Mouse (Mus musculus): Measurements from ENCODE around the gene Calm3.

Gene Calm3

DNA sequence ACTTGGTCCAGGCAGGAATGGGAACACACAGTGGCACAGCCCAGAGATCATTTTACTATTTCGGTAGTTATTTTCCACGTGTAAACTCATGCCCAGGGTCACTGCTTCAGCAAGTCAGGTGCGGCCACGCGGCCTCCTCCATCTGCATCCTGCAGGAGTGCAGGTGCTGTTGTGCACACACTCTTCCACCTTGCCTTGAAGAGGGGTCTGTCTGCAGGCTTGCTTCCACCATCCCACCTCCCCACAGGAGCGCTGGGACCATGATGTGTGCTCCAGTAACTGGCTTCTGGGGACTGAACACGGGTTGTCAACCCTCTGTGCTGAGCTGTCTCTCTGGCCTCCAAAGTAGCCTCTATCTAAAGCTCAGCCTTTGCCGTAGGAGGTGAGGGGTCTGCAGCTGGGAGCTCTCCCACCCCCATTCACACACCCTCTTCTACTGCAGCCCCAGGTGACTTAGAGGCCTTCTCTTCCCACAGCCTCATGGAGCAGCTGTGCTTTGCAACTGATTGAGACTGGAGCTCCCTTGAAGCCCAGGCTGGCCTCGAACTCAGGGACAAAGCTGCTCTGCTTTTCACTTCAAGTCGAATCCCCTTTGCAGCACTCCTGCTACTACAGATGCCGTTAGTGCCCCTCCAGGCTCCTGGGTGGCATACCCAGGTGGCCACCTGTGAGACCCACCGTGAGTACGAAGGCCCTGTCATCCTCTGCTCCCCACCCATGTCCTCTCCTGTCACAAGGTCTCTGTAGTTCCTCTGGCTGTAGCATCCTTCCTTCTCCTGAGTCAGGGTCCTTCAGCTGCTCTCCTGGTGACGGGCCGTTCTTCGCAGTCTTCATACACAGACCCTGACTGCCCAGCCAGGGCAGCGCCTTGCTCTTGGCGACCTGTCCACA lies 9.2 kb downstream of the Calm3 start:
- no peak for DNase-seq

DNA sequence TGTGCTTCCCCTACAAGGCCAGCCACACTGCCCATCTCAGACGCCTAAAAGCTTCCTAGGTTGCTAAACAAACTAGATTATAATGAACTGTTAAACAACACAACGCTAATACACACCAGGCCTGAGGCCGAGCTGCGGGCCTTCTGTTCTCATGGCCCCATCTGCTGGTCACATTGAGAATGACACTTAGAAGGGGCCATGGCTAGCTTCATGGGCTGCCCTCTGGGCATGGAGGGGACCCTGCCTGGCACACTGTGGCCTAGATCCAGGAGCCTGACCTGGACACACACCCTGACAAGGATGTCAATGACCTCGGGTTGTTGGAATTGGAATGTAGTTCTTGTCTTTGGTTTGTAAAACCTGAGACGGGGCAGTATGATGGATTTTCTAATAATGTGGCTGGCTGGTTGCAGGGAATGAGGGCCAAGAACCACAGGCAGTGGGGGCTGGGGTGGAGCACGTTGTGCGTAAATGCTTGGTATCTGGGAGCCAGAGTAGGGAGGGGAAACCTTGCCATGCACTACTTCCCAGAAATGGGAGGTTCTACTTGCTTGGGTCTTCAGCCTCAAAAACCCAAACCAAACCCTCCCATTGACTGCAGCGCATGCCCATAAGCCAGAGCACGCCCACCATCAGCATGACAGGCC lies 10.0 kb downstream of the Calm3 start:
- peak; percentile 77 to 84 for DNase-seq

DNA sequence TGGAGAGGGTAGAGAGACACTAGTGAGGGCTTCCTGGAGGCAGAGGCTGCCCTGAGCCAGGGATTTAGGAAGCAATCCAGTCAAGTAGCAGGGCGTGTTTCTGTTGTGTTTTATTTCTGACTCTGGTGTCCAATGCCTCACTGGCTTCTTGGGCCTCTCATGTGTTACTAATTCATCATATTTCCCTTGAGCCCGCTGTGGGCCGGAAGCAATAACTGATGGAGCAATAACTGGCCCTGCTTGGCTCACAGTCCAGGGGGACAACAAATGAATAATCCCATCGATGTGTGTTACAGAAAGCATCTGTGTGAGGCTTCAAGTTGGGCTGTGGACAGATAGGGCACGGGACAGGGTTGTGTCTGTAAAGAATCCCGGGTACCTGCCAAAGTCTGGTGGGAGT lies 11.6 kb downstream of the Calm3 start:
- peak in 1 of 2 experiments; percentile 39 for DNase-seq

DNA sequence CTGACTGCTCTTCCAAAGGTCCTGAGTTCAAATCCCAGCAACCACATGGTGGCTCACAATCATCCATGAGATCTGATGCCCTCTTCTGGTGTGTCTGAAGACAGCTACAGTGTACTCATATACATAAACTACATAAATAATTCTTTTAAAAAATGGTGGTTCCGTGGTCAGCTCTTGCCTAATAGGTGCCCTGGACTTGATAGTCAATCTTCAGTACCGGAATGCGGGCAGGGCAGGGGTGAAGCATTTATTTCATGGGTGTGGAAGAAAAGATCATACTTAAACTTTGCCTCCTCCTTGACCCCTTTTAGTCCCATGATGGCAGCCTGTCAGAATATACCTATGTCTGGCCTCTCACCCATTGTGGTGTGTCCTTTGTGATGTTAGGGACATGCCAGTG lies 12.0 kb downstream of the Calm3 start:
- no peak for DNase-seq

GRCm38 (mm10) chr7:16909909-16910308 lies 14.0 kb downstream of the Calm3 start:
- no peak for DNase-seq

DNA sequence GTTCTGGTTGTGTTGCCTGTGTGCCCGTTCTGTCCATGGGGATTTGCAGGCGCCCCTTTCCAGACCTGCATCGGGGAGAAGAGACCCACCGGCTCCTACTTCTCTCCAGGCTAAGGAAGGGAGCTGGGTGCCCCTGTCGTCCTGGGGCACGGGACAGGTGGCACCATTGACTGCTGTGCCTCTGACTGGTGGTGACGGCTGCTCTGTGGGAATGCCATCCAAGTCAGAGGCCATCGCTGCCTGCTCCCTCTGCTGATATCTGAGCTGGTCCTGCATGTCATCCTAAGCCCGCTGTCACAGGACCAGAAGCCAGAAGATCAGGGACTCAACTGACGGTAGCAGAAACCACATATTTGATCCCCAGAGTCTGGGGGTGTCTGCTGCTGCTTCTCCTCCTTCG lies 15.1 kb downstream of the Calm3 start:
- DNase-seq, result no peak

DNA sequence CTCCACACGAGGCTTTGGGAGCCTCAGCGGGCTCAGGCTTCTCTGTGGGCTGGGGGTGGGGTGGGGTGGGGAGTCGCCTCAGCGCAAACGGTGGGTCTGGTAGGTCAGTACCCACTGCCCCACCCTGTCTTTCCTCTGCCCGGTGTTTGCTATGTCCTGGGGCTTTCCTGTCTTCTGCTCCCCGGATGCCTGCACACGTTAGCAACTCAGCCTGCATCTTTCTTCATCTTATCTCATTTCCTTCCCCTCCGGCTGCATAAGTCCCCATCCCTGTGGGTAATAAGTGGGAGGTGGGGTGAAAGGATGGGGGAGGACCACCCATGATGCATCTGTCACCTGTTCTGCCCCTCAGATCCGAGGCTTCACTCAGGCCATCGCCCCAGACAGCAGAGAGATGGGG lies 15.5 kb downstream of the Calm3 start:
- DNase-seq, result no peak

DNA sequence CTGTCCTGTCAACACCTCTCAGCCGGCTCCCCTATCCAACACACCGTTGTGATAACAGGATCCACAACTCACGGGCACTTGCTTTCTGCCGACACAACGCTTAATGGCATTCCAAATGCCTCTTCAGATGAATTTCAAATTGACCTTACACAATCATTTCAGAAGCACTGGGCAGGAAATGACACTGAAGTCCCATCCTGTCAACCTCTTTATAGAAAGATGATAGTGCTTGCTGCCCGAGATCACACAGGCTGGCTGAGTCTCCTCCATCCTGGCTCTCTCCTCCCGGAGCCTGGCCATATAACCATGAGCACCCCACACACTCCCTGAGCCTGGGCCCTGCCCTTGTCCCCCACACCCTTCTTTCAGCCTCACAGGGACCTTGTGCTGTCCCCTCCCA lies 16.1 kb downstream of the Calm3 start:
- no peak for DNase-seq

DNA sequence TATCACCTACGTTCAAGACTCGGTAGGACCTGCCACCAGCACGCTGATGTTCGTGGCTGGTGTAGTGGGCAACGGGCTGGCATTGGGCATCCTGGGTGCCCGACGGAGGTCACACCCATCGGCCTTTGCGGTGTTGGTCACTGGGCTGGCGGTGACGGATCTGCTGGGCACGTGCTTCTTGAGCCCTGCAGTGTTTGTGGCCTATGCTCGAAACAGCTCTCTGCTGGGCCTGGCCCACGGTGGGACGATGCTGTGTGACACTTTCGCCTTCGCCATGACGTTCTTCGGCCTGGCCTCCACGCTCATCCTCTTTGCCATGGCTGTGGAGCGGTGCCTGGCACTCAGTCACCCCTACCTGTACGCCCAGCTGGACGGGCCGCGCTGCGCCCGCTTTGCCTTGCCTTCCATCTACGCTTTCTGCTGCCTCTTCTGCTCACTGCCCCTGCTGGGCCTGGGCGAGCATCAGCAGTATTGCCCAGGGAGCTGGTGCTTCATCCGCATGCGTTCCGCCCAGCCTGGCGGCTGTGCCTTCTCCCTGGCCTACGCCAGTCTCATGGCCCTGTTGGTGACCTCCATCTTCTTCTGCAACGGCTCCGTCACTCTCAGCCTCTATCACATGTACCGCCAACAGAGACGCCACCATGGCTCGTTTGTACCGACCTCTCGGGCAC lies 16.9 kb downstream of the Calm3 start:
- DNase-seq, result no peak

DNA sequence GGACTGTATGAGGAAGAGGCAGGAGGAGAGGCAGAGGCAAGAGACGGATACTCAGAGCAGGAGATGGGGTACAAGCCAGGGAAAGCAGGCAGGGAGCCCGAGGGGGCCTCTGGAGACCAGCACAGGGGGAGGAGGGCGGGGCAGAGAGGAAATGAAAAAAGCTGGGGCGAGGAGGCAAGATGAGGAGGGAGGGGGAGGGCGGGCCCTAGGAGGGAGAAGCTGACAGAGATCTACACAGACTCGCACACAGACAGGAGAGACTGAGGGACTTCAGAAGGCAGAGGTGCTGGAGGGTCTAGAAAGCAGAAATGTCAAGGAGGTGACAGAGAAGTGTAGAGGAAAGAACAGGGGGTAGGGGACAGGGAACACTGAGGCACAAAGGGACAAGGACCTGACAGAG lies 17.6 kb downstream of the Calm3 start, which contains the start of gene Ptgir:
Gene Ptgir (plus strand): TSS at position 210 of the 400 bp plus-strand sequence.
- peak; percentile 52 to 66 for DNase-seq

- DNase-seq, result peak; percentile 44 to 62
Measured at GRCm38 (mm10) chr7:16905491-16906021, 18.4 kb downstream of the Calm3 start.

DNA sequence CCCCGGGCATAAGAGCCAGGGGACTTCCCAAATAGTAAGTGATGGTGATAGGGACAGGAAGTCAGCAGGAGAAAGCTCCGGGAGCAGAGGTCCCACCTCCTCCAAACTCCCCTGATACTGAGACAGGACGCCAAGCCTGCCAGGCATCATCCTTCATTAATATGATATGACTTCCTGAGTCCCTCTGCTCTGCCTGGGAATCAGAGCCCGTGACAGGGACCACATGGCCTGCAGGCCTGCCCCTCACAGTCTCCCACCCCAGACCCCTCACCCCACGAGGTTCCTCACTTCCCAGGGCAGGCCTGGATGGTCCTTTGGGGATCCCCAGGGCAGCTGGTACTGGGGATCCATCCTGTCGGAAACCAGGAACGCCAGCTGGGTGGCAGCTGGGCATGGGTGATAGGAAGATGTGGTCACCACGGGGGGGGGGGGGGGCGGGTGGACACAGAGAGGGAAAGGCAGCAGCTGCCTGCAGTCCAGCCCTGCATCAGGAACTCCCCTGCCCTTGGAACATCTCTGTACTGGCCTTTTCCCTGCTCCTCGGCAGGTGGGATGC lies 19.7 kb downstream of the Calm3 start:
- DNase-seq, result peak in 1 of 2 experiments; percentile 39

DNA sequence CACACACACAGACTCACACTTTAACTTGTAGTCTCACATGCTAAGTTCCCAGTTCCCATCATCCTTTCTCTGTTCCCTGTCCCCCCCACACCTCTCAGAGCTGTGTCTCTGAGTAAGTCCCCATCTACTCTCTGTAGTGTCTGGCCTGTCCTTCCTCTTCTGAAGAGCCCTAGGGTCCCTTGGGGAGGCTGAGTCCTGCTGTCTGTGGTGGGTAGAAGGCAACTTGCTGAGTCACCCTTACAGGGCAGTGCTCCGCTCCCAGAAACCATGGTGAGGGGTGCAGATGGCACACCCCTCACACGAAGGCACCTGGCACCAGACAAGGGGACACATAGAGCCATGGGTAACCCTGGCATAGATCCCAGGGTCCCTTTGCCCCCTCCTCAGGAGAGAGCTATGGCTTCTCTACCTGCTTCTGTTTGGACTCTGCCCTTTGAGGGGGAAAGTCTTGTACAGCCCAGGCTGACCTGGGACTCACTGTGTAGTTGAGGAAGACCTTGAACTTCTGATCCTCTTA lies 20.4 kb downstream of the Calm3 start:
- no peak for DNase-seq

DNA sequence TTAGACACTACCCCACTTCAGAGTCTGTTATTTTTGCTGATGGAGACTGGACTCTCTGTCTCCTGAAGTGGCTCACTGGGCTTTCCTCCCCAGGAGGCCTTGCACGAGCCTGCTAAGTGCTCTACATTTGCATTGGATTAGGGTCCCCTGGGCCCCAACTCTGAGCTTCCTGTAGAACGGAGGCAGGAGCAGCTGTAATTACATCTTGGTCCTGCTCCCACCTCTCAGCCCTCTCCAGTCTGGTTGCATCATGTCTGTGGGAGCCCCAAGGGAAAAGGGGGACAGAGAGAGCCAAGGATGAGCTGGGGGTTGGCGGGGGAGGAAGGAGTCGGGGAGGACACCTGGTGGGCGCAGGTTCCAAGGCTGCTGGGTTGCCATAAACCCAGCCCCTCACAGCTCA lies 23.4 kb downstream of the Calm3 start:
- peak in 1 of 2 experiments; percentile 28 for DNase-seq

DNA sequence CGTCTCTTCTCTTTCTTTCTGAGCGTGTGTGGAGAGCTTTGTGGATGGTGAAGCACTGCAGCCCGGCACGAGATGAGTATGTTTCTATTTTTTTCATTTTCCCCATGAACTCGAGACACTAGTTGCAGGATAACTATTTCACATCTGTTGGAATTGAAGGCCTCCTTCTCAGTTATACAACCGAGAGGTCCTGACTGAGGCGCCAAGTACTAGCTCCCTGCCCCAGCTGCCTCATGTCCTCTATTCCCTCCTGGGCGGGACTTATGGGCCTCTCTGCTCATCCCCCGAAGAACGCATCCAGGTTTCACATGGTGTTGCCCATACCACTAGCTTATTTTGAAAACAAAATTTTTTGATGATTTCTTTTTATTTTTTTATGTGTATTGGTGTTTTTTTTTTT lies 28.4 kb downstream of the Calm3 start:
- DNase-seq, result peak in 1 of 2 experiments; percentile 21

DNA sequence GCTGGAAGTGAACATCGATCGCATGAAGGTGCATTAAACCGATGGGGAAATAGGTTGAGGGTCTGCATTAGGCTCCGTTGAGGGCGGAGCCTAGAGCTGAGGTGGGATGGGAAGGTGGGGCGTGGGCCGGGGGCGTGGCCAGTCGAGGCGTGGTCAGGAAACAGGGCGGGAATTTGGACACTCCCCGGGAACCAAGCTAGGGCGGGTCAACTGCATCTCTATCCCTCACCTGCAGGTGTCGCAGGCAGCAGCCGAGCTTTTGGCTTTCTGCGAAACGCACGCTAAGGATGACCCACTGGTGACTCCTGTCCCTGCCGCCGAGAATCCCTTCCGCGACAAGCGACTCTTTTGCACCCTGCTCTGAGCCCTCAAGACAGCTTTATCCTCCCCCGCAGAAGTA lies 28.9 kb downstream of the Calm3 start:
- DNase-seq, result peak; percentile 77 to 81

DNA sequence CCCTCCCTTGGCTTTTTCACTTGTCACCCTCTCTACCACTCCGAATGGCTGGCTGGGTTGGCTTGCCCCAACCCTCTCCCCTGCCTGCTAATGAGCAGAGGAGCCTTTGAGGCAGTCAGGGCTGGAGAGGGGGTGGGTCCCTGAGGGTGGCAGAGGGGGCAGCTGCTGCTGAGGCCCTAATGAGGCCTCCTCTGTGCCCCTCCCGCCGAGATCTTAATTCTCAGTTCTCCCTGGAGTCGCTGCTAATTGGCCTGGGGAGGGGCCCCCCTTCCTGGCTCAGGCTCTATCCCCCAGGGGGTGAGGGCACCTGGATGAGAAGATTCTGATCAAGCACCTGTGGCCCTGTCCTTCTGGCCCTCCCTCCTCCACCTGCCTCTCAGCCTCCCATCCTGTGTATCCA lies 29.6 kb downstream of the Calm3 start:
- peak in 1 of 2 experiments; percentile 36 for DNase-seq

DNA sequence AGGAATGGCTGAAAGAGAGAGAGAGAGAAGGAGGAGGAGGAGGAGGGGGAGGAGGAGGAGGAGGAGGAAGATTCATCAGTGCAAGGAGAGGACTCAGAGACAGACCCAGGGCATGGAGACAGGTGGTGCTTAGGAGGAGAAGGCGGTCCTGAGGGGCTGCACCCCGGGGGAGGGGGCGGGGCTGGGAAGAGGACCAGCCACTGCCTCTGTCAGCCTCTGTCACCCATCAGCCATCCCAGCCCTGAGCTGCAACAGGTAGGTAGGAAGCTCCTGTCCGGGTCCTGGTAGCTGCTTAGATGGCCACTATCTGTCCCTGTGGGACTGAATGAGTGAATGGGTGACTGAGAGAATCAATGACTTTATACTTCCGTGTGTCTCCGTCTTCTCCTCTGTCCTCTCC lies 30.3 kb downstream of the Calm3 start:
- DNase-seq, result peak in 1 of 2 experiments; percentile 31

DNA sequence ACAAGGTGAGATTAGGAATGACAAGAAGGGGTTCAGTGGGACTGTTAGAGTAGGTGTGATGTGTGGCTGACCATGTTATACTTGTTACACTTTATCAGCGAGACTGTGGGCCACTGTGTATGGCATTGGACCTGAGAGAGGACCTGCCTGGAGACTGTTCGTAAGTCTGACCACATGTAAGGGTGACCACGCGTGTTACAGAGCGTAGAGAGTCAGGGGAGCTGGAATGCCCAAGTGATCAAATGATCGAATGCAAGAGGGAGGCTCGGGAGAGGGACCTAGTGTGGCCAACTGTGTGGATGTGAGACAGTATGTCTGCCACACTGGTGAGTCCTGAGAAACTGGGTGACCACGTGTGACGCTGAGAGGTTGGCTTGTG lies 31.6 kb downstream of the Calm3 start:
- peak in 1 of 2 experiments; percentile 23 for DNase-seq

GRCm38 (mm10) chr7:16891641-16892351 lies 32.1 kb downstream of the Calm3 start, which contains the start of gene Gng8:
Gng8 (plus strand) TSS chr7:16891786.
- DNase-seq, result peak; percentile 87 to 93

- DNase-seq, result peak; percentile 74 to 79
Measured at GRCm38 (mm10) chr7:16890944-16891343, 33.0 kb downstream of the Calm3 start.

DNA sequence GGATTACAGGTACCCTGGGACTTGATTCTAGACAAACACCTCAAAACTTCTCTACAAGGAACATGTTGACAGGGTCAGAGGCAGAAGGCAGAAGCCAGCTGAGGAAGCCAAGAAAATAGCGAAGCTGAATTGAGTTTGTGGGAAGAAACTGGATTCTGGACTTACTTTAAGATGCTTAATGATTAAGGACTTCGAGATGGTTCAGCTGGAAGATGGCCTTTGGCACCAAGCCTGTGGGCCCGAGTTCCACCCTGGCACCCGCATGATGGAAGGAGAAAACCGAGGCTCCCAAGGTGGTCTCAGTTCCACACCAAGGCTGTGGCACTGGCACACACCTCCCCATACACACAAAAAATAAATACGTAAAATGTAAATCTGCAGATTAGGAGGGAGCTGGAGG lies 33.4 kb downstream of the Calm3 start:
- DNase-seq, result peak in 1 of 2 experiments; percentile 53
